Mouse (Mus musculus) heart, embryonic 12.5 days (tissue): ENCODE results near the gene Itpkc. TPM values are rescaled to one million over a fixed set of nuclear protein-coding genes. Genes with fewer than 3 reads are reported as not detected.
A peak's percentile ranks its signal among the peaks of the same experiment; 100 is the strongest.

Experiments used
- ATAC-seq: fragments of 200-750 bp; cut with Nextera tagmentation; 2 replicates; pipeline ENCODE4 v1.8.0; 2017; ENCODE audit warnings: moderate TSS enrichment, moderate library complexity; ENCODE audit not compliant: insufficient number of reproducible peaks, low FRiP score
- H3K27ac ChIP-seq: fragments of 300-500 bp; sonication (generic); 2 replicates; pipeline ENCODE4 v1.5.1; 2016; ENCODE audit warnings: mild to moderate bottlenecking, moderate library complexity; ENCODE audit not compliant: poor library complexity, severe bottlenecking
- H3K27me3 ChIP-seq: fragments of 300-500 bp; sonication (generic); replicated peaks from 2 replicates; pipeline ENCODE4 v1.6.1; 2016; ENCODE audit warnings: mild to moderate bottlenecking, moderate library complexity
- H3K36me3 ChIP-seq: fragments of 300-500 bp; sonication (generic); 2 replicates; pipeline ENCODE4 v1.6.1; 2016; ENCODE audit warnings: mild to moderate bottlenecking, moderate library complexity
- H3K4me1 ChIP-seq: fragments of 300-500 bp; sonication (generic); replicated peaks from 2 replicates; pipeline ENCODE4 v1.6.1; 2016; ENCODE audit warnings: mild to moderate bottlenecking
- H3K4me2 ChIP-seq: fragments of 300-500 bp; sonication (generic); 2 replicates; pipeline ENCODE4 v1.6.1; 2016; ENCODE audit warnings: mild to moderate bottlenecking, moderate library complexity
- H3K4me3 ChIP-seq: fragments of 300-500 bp; sonication (generic); 2 replicates; pipeline ENCODE4 v1.5.1; 2016; ENCODE audit warnings: mild to moderate bottlenecking
- H3K9ac ChIP-seq: fragments of 300-500 bp; sonication (generic); 2 replicates; pipeline ENCODE4 v1.6.1; 2016; ENCODE audit warnings: mild to moderate bottlenecking, moderate library complexity
- H3K9me3 ChIP-seq: fragments of 300-500 bp; sonication (generic); replicated peaks from 2 replicates; pipeline ENCODE4 v1.6.1; 2016; ENCODE audit warnings: mild to moderate bottlenecking, moderate library complexity
- WGBS: fragments of 180-500 bp; shearing (Covaris S2); methylation state at CpG from one replicate; pipeline ENCODE4 v1.1.7; 2016; 5-methylcytosine and 5-hydroxymethylcytosine counted together
- polyA plus RNA-seq: library from polyadenylated mRNA; unstranded; fragments of >200 nt; fragmentation: Nextera tagmentation; extraction: Ambion mirVana; gene quantifications from 2 replicates; pipeline ENCODE4 v1.2.1, GENCODE M21; 2016

The Itpkc gene
- polyA plus RNA-seq, 1 experiment from 2014 or later = 3.4 TPM

DNA sequence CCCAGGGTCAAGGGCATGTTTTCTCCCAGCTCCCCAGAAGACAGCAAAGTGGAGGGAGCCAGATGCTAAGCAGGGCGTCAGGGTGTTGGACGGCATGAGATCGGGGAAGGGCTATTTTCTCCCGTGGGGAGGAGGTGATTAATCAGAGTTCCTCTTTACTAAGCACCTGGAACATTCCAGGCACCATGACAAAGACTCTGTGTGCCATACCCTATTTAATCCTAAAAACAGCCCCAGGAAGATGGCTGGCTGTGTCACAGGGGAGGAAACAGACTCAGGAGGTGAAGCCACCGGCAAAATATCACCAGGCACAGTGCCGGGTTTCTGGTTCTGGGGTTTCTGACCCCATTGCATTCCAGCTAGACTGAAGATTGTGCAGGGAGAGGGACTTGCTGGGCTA is 6.5 kb downstream of the Itpkc start:
- Histone ChIP-seq H3K9me3 (no peaks in the 10 kb centered on the region), H3K4me2 (no peak overlapping the region), H3K9ac (no peak overlapping the region), H3K4me3 (no peak overlapping the region), H3K27ac (no peak overlapping the region), H3K4me1 (peaks cover 29% of the 10 kb centered on the region), H3K27me3 (no peaks in the 10 kb centered on the region), H3K36me3 (peaks cover 30% of the 10 kb centered on the region)
- ATAC-seq = no peak
- 79% methylated on average over 6 of the region's 6 CpGs for WGBS

GRCm38 (mm10) chr7:27219937-27220336 is 8.5 kb downstream of the Itpkc start:
- no peak for ATAC-seq
- Histone ChIP-seq H3K4me1 (peaks cover 9% of the 10 kb centered on the region), H3K27me3 (no peaks in the 10 kb centered on the region), H3K27ac (no peak overlapping the region), H3K4me3 (no peak overlapping the region), H3K9ac (no peak overlapping the region), H3K4me2 (no peak overlapping the region), H3K36me3 (peaks cover 37% of the 10 kb centered on the region), H3K9me3 (no peaks in the 10 kb centered on the region)
- 83% methylated on average over 11 of the region's 11 CpGs for WGBS

GRCm38 (mm10) chr7:27218586-27218985 is 9.9 kb downstream of the Itpkc start:
- H3K27ac ChIP-seq = no peak overlapping the region
- peaks cover 44% of the 10 kb centered on the region for H3K36me3 ChIP-seq
- H3K4me2 ChIP-seq = no peak overlapping the region
- no peak overlapping the region for H3K9ac ChIP-seq
- H3K4me3 ChIP-seq = no peak overlapping the region
- 79% methylated on average over 7 of the region's 7 CpGs for WGBS
- H3K9me3 ChIP-seq = no peaks in the 10 kb centered on the region
- ATAC-seq = no peak
- no peaks in the 10 kb centered on the region for H3K27me3 ChIP-seq
- no peaks in the 10 kb centered on the region for H3K4me1 ChIP-seq

GRCm38 (mm10) chr7:27212626-27213025 is 15.8 kb downstream of the Itpkc start:
- H3K4me3 ChIP-seq = no peak overlapping the region
- H3K4me1 ChIP-seq = no peaks in the 10 kb centered on the region
- ATAC-seq = no peak
- no peak overlapping the region for H3K27ac ChIP-seq
- 75% methylated on average over 2 of the region's 2 CpGs for WGBS
- H3K9me3 ChIP-seq = no peaks in the 10 kb centered on the region
- H3K4me2 ChIP-seq = no peak overlapping the region
- no peak overlapping the region for H3K9ac ChIP-seq
- H3K36me3 ChIP-seq = peaks cover 72% of the 10 kb centered on the region
- no peaks in the 10 kb centered on the region for H3K27me3 ChIP-seq

DNA sequence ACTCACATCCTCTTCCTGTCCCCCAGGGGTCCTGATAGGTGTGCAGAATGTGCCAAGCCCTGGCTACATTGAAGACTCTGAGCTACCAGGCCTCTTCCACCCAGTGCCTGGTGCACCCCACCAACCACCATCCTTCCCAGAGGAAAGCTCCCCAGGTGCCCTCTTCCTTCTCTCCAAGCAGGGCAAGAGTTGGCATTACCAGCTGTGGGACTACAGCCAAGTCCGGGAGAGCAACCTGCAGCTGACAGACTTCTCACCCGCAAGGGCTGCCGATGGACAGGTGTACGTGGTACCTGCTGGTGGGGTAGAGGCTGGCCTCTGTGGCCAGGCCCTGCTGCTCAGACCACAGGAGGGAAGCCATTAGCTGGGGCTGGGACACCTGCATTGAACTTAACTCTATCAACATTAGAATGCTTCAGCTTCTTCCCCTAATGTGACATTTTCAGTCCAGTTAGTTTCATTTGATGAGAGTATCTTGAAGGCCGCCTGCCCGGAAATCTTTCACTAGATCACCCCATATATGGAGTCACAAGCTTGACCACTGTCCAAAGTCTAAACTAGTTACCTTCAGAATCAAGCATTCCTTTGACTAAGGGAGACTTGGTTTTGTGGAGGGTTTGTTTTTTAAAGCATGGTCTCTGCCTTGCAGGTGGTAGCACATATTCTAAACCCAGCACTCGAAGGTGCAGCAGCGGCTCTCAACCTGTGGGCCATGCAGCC is 24.6 kb downstream of the Itpkc start:
- H3K9ac ChIP-seq = no peak overlapping the region
- peaks cover 63% of the 10 kb centered on the region for H3K36me3 ChIP-seq
- H3K27ac ChIP-seq = no peak overlapping the region
- H3K4me1 ChIP-seq = no peaks in the 10 kb centered on the region
- WGBS = 90% methylated on average over 8 of the region's 8 CpGs
- no peaks in the 10 kb centered on the region for H3K27me3 ChIP-seq
- no peaks in the 10 kb centered on the region for H3K9me3 ChIP-seq
- no peak for ATAC-seq
- no peak overlapping the region for H3K4me2 ChIP-seq
- H3K4me3 ChIP-seq = no peak overlapping the region

GRCm38 (mm10) chr7:27198779-27199178 is 29.7 kb downstream of the Itpkc start:
- Histone ChIP-seq H3K4me1 (peaks cover 12% of the 10 kb centered on the region), H3K4me2 (no peak overlapping the region), H3K27ac (no peak overlapping the region), H3K9ac (no peak overlapping the region), H3K9me3 (no peaks in the 10 kb centered on the region), H3K27me3 (no peaks in the 10 kb centered on the region), H3K4me3 (no peak overlapping the region), H3K36me3 (peaks cover 57% of the 10 kb centered on the region)
- no peak for ATAC-seq
- WGBS = 86% methylated on average over 8 of the region's 8 CpGs

DNA sequence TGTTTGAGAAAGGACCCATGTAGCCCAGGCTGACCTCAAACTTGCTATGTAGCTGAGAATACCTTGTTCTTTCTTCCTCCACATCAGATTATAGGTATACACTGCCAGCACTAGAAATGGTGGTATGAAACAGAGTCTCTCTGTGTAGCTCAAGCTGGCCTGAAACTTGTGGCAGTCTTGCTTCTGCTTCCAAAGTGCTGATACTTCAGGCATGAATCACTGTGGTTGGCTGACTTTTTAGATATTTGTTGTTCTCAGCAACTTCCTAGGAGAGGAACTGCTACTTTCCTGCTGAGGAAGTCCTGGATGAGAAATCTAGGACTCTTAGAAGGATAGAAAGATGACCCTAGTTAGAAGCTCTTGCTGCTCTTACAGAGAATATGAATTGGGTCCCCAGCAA is 30.1 kb downstream of the Itpkc start:
- no peak for ATAC-seq
- no peak overlapping the region for H3K4me3 ChIP-seq
- no peaks in the 10 kb centered on the region for H3K9me3 ChIP-seq
- H3K36me3 ChIP-seq = peaks cover 57% of the 10 kb centered on the region
- no peak overlapping the region for H3K9ac ChIP-seq
- no peak overlapping the region for H3K27ac ChIP-seq
- H3K4me2 ChIP-seq = no peak overlapping the region
- no peaks in the 10 kb centered on the region for H3K27me3 ChIP-seq
- H3K4me1 ChIP-seq = peaks cover 16% of the 10 kb centered on the region

- peaks cover 57% of the 10 kb centered on the region for H3K36me3 ChIP-seq
- H3K4me1 ChIP-seq = peaks cover 16% of the 10 kb centered on the region
- no peaks in the 10 kb centered on the region for H3K9me3 ChIP-seq
- H3K4me3 ChIP-seq = no peak overlapping the region
- ATAC-seq = no peak
- WGBS = 89% methylated on average over 8 of the region's 8 CpGs
- H3K27me3 ChIP-seq = no peaks in the 10 kb centered on the region
- H3K27ac ChIP-seq = no peak overlapping the region
- 0 out of 2 replicates have a peak overlapping the region, but pooled peaks have one; percentile 20 for H3K9ac ChIP-seq
- H3K4me2 ChIP-seq = no peak overlapping the region
Observed at GRCm38 (mm10) chr7:27197634-27198033, 30.8 kb downstream of the Itpkc start.

- Histone ChIP-seq H3K36me3 (peaks cover 57% of the 10 kb centered on the region), H3K9me3 (no peaks in the 10 kb centered on the region), H3K9ac (no peak overlapping the region), H3K27ac (no peak overlapping the region), H3K4me3 (no peak overlapping the region), H3K4me1 (peaks cover 16% of the 10 kb centered on the region), H3K4me2 (peak overlapping the region; percentile 81; the same call in 1 of the 2 replicates), H3K27me3 (no peaks in the 10 kb centered on the region)
- no peak for ATAC-seq
- WGBS = 86% methylated on average over 3 of the region's 3 CpGs
Observed at GRCm38 (mm10) chr7:27197136-27197535, 31.3 kb downstream of the Itpkc start.

- Histone ChIP-seq H3K9me3 (no peaks in the 10 kb centered on the region), H3K27ac (peak within 1 kb of the TSS; percentile 98), H3K4me1 (peaks cover 16% of the 10 kb centered on the region), H3K36me3 (peaks cover 58% of the 10 kb centered on the region), H3K4me3 (peak within 1 kb of the TSS; percentile 76), H3K9ac (peak within 1 kb of the TSS; percentile 90), H3K27me3 (no peaks in the 10 kb centered on the region), H3K4me2 (peak within 1 kb of the TSS; percentile 81)
- 1% methylated on average over 64 of the region's 64 CpGs for WGBS
- ATAC-seq = peak; percentile 99
Observed at GRCm38 (mm10) chr7:27195681-27196611, 32.5 kb downstream of the Itpkc start, which contains the start of the genes BC024978 and Snrpa. BC024978 (plus strand) TSS chr7:27195781. Snrpa (minus strand) TSS chr7:27196271.

DNA sequence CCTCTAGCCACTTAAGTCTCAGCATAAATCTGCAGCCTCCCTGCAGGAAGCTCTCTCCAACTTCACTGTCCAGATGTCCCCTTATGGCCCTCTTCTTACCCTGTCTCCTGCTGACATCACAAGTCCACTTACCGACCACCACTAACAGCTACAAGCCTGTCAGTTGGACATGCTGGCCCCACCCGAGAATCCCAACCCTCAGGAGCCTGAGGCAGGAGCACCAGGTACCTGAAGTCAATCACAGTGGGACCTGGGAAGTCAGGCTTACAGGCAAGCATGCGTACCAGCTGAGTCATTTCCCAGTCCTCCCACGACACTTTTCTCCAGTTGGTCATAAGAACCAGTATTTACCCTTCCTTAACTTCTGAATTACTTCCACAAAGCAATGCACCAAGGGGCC is 34.7 kb downstream of the Itpkc start:
- Histone ChIP-seq H3K4me3 (no peak overlapping the region), H3K27ac (no peak overlapping the region), H3K27me3 (no peaks in the 10 kb centered on the region), H3K9me3 (no peaks in the 10 kb centered on the region), H3K4me1 (peaks cover 16% of the 10 kb centered on the region), H3K9ac (no peak overlapping the region), H3K4me2 (no peak overlapping the region), H3K36me3 (peaks cover 69% of the 10 kb centered on the region)
- ATAC-seq = no peak
- 78% methylated on average over 4 of the region's 4 CpGs for WGBS
